Mouse (Mus musculus) small intestine, adult 2 months (tissue): Measurements from ENCODE around the gene Tex19.1.

Source experiments
- CTCF ChIP-seq: fragments of 200-500 bp; IDR thresholded peaks from 2 replicates; pipeline ENCODE4 v1.5.1; 2012; ENCODE audit warnings: low read depth, mild to moderate bottlenecking, control low read depth, inconsistent platforms, low read length, moderate library complexity, mixed read lengths; ENCODE audit not compliant: insufficient replicate concordance, insufficient read length; ENCODE audit errors: extremely low read depth
- POLR2A ChIP-seq: fragments of 200-500 bp; IDR thresholded peaks from 2 replicates; pipeline ENCODE4 v1.6.1; 2012; ENCODE audit warnings: low read depth, mild to moderate bottlenecking, control low read depth, inconsistent platforms, low read length, moderate library complexity

- TF ChIP-seq CTCF (no peak), POLR2A (no peak)
These were observed 46.2 kb upstream of the Tex19.1 start for GRCm38 (mm10) chr11:121099762-121100161.
